Mouse (Mus musculus) forelimb bud, embryonic 11.5 days (tissue): ENCODE measurements around the gene Mal.
A peak's percentile ranks its signal among the peaks of the same experiment; 100 is the strongest.
"Not testable (repeated sequence)": the region's sequence is repeated elsewhere in the genome, so short reads cannot be mapped to it uniquely, and the experiment has no call there.

Source experiments
- DNase-seq: peaks from one replicate; pipeline ENCODE4 v3.0.0-alpha.2; 2012; ENCODE audit warnings: low read depth, low spot score

The Mal gene

DNA sequence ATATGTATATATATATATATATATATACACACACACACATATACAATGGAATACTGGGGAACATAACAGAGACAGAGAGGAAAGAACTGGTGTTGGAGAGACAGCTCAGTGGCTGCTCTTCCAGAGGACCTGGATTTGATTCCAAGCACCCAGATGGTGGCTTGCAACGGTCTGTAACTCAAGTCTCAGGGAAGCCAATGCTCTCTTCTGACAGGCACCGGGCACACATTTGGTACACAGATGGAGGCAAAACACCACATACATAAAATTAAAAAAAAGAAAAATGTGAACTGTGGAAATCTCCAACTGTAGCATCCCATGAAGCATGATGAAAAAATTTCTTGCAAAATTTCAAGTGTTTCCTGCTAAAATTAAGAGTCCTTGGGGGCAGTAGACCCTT is 31.7 kb downstream of the Mal start:
- DNase-seq, result no peak

DNA sequence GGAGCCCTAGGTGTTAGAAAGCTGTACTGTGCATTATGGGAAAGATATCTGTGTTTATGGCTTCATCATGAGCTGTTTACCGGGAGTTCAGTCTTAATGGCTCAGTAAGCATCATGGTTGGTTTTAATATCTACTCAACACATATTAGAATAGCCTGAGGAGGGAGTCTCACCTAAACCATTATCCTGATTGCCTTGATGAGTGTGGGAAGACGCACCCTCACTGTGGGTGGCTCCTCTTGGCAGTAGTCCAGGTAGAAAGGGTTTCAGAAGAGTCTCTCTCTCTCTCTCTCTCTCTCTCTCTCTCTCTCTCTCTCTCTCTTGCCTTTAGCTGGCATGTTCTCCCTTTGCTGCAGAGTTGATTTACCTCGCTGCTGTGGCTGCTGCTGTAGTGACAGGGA is 34.4 kb downstream of the Mal start:
- no peak for DNase-seq

DNA sequence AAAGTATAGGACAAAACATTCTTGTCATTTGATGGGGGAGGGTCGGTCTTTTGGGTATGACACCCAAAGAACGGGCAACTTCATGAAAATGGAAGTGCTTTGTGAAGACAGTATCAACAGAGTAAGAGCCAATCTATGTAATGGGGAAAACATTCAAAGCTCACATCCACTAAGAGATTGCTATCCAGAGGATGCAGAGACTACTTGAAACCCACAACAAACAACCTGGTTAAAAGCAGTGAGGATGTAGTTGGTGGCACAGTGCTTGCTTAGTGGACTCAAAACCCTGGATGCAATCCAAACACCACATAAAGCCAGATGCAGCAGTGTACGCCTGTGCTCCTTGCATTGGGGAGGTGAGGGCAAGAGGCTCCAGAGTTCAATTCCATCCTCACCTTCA is 37.2 kb downstream of the Mal start:
- DNase-seq, result no peak

GRCm38 (mm10) chr2:127612288-127612687 is 44.2 kb downstream of the Mal start:
- DNase-seq, result no peak

GRCm38 (mm10) chr2:127611386-127611785 is 45.1 kb downstream of the Mal start:
- DNase-seq, result no peak

DNA sequence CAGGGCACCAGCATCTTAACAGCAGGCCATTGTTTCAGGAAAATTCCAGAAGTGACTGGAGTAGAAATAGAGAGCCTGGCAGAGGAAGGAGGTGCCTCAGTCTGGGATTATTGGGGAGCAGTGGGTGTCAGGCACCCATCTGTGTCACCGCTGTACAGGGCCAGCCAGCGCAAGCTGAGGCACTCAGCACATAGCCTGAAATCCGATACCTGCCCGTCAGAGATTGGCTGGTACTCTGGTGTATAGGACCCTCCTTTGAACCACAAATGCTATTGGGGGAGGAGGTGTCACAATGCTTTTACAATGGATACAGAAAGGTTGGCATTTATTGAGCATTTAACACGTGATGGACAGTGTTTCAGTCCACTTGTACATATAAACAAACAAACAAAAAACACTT is 47.5 kb downstream of the Mal start:
- DNase-seq, result peak; percentile 58

GRCm38 (mm10) chr2:127608234-127608633 is 48.3 kb downstream of the Mal start:
- DNase-seq, result peak; percentile 54

DNA sequence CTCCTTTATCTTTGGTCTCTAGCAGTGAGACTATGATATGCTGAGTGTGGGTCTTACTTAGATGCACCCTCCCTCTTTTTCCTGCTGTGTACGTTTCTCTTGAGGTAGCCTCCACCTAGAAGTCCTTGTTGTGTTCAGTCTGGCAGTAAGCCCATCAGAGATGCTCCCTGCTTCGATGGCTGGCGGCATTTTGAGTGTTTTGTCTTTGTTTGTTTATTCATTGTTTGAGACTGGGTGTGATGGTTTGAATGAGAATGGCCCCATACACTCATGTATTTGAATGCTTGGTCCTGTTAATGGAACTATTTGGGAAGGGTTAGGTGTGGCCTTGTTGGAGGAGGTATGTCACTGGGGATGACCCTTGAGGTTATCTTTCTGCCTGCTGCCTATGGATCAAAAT is 51.3 kb downstream of the Mal start:
- no peak for DNase-seq

GRCm38 (mm10) chr2:127603383-127603782 is 53.1 kb downstream of the Mal start:
- not testable (repeated sequence) for DNase-seq

DNA sequence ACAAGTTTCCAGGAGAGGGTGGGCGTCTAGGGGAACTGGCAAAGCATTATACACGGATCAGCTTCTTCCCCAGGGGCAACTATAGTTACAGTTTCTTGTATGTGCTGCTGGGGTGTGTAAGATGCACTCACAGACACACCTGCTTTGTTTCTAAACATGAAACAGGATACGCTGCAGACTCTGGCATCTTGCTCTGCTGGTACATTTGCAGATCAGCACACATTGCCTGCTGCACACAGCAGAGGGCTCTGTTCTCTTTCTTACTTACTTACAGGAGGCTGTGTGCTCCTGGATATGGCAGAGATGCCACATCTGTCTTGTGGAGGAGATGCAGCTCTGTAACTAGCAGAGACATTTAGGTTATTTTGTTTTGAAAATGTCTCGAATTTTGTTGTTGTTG is 65.7 kb downstream of the Mal start:
- DNase-seq, result no peak

DNA sequence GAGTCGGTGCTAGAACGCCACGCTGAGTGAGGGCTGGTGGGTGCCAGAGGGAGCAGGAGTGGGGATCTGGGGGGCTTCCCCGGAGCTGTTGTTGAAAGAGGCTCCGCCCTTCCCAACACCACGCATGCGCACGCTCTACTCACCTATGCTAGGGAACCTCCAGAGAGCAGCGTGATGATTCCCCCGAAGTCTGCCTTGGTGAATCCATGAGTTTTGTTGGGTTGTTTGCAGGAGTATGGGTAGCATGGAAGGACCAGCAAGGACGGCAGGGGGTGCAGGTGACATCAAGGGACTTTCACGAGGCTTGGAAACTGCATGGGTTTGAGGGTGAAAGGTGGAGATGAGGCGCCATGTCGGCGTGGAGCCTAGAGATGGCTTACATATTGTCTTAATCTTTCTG is 66.3 kb downstream of the Mal start:
- DNase-seq, result no peak

GRCm38 (mm10) chr2:127588897-127589296 is 67.6 kb downstream of the Mal start:
- DNase-seq, result no peak

- DNase-seq, result no peak
Measured at GRCm38 (mm10) chr2:127587514-127587844, 69.0 kb downstream of the Mal start.

GRCm38 (mm10) chr2:127586694-127587513 is 69.6 kb downstream of the Mal start, which contains the start of the genes Zfp661 and Mrps5:
Gene Zfp661 (minus strand): TSS chr2:127587094.
Gene Mrps5 (plus strand): TSS chr2:127587222.
- DNase-seq, result peak; percentile 69

DNA sequence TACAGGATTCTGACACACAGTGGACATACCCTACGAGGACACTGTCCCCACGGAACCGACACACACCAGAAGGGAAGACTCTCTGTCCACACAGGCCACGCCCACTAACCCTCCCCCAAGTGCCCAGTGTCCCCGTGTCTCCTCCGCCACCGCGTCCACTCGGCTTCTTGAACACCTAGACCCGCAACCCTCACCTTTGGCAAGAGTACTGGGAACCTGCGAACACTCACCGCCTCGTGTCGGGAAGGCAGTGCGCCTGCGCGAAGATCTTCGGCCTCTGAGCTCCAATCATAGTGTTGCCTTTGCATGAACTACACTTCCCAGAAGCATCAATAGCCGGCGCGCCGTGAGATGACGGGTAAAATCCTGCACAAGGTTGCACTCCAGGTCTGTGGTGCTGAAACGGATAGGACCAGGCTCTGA is 72.0 kb downstream of the Mal start:
- DNase-seq, result peak; percentile 95
